Mouse (Mus musculus): ENCODE measurements around the gene Tmem150b.

Tmem150b gene
- long read RNA-seq, experiment 1, result 0 reads
- long read RNA-seq, experiment 2, result 0 reads

GRCm38 (mm10) chr7:4725169-4725568, at the start of gene Tmem150b:
Tmem150b (minus strand) TSS chr7:4725249.
- intact Hi-C loops (cut with DNase I), result no loop called here

GRCm38 (mm10) chr7:4771202-4771601, 46.2 kb upstream of the Tmem150b start, which contains the start of gene Fam71e2:
Fam71e2 (minus strand) TSS chr7:4771302.
- intact Hi-C loops (cut with DNase I), result no loop called here

- intact Hi-C loops (cut with DNase I), result no loop called here
Measured at GRCm38 (mm10) chr7:4764946-4765710, 40.1 kb upstream of the Tmem150b start.

- intact Hi-C loops (cut with DNase I), result no loop called here
Measured at GRCm38 (mm10) chr7:4759670-4760069, 34.6 kb upstream of the Tmem150b start.

GRCm38 (mm10) chr7:4752821-4753570, 27.9 kb upstream of the Tmem150b start, which contains the start of gene Cox6b2:
Cox6b2 (minus strand) TSS chr7:4753094.
- intact Hi-C loops (cut with DNase I), result no loop called here

GRCm38 (mm10) chr7:4751971-4752820, 27.1 kb upstream of the Tmem150b start:
- intact Hi-C loops (cut with DNase I), result no loop called here

GRCm38 (mm10) chr7:4749169-4749568, 24.1 kb upstream of the Tmem150b start:
- intact Hi-C loops (cut with DNase I), result no loop called here

GRCm38 (mm10) chr7:4748321-4748720, 23.3 kb upstream of the Tmem150b start:
- intact Hi-C loops (cut with DNase I), result no loop called here

- intact Hi-C loops (cut with DNase I), result no loop called here
Measured at GRCm38 (mm10) chr7:4747156-4747899, 22.3 kb upstream of the Tmem150b start.

- intact Hi-C loops (cut with DNase I), result no loop called here
Measured at GRCm38 (mm10) chr7:4746326-4746980, 21.4 kb upstream of the Tmem150b start.

GRCm38 (mm10) chr7:4744886-4745285, 19.8 kb upstream of the Tmem150b start:
- intact Hi-C loops (cut with DNase I), result loop anchor here (5.0 kb wide), 1 partner anchor 42 kb away; the partner anchor contains the start of gene Tmem238

- intact Hi-C loops (cut with DNase I), result loop anchor here (5.0 kb wide), 1 partner anchor 44 kb away; the partner anchor contains the start of gene Tmem238
Measured at GRCm38 (mm10) chr7:4743354-4743753, 18.3 kb upstream of the Tmem150b start.

- intact Hi-C loops (cut with DNase I), result loop anchor here (5.0 kb wide), 1 partner anchor 45 kb away; the partner anchor contains the start of gene Tmem238
Measured at GRCm38 (mm10) chr7:4742482-4742819, 17.4 kb upstream of the Tmem150b start.

- intact Hi-C loops (cut with DNase I), result loop anchor here (5.0 kb wide), 1 partner anchor 45 kb away; the partner anchor contains the start of gene Tmem238
Measured at GRCm38 (mm10) chr7:4741672-4742481, 16.8 kb upstream of the Tmem150b start.

- intact Hi-C loops (cut with DNase I), result loop anchor here (5.0 kb wide), 1 partner anchor 46 kb away; the partner anchor contains the start of gene Tmem238
Measured at GRCm38 (mm10) chr7:4741151-4741550, 16.1 kb upstream of the Tmem150b start.

- intact Hi-C loops (cut with DNase I), result loop anchor here (5.0 kb wide), 1 partner anchor 47 kb away; the partner anchor contains the start of gene Tmem238
Measured at GRCm38 (mm10) chr7:4740309-4740727, 15.3 kb upstream of the Tmem150b start.

- intact Hi-C loops (cut with DNase I), result loop anchor here (5.0 kb wide), 1 partner anchor 48 kb away; the partner anchor contains the start of gene Tmem238
Measured at GRCm38 (mm10) chr7:4739544-4740275, 14.7 kb upstream of the Tmem150b start, which contains the start of gene Kmt5c. Kmt5c (plus strand) TSS chr7:4740115.

- intact Hi-C loops (cut with DNase I), result no loop called here
Measured at GRCm38 (mm10) chr7:4739041-4739543, 14.0 kb upstream of the Tmem150b start.
